Mouse (Mus musculus) frontal cortex, postnatal 14 days (tissue): ENCODE measurements around the gene Gm5114.
A peak's percentile ranks its signal among the peaks of the same experiment; 100 is the strongest.
"Not testable (repeated sequence)": the region's sequence is repeated elsewhere in the genome, so short reads cannot be mapped to it uniquely, and the experiment has no call there.

Experiments used
- DNase-seq, 2 experiments: peaks; one replicate each; pipeline ENCODE4 v3.0.0; 2022; ENCODE audit warnings: low spot score in 2 of 2

The Gm5114 gene

GRCm38 (mm10) chr7:39413060-39413459, at the start of gene Gm5114:
Gene Gm5114, minus strand, starts transcription at chr7:39413160.
- not testable (repeated sequence) for DNase-seq

- DNase-seq = no peak
Measured at GRCm38 (mm10) chr7:39455806-39456205, 42.8 kb upstream of the Gm5114 start.

- DNase-seq = peak; percentile 80 to 85
Measured at GRCm38 (mm10) chr7:39449260-39450021, 36.5 kb upstream of the Gm5114 start.

- no peak for DNase-seq
Measured at GRCm38 (mm10) chr7:39448626-39449242, 35.8 kb upstream of the Gm5114 start.

- no peak for DNase-seq
Measured at GRCm38 (mm10) chr7:39441237-39441636, 28.3 kb upstream of the Gm5114 start.

GRCm38 (mm10) chr7:39440362-39440761, 27.4 kb upstream of the Gm5114 start:
- no peak for DNase-seq
